Mouse (Mus musculus) forebrain, embryonic 14.5 days (tissue): ENCODE results near the gene Tm6sf1. TPM values are rescaled to one million over a fixed set of nuclear protein-coding genes. Genes with fewer than 3 reads are reported as not detected.

ENCODE experiments used
- ATAC-seq: fragments of 200-750 bp; cut with Nextera tagmentation; 2 replicates; pipeline ENCODE4 v1.8.0; 2017; ENCODE audit warnings: mild to moderate bottlenecking, moderate library complexity
- DNase-seq: peaks from one replicate; pipeline ENCODE4 v3.0.0-alpha.2; 2015; ENCODE audit warnings: low spot score
- H3K27ac ChIP-seq: fragments of 300-500 bp; sonication (generic); 2 replicates; pipeline ENCODE4 v1.5.1; 2014; ENCODE audit warnings: low read depth, mild to moderate bottlenecking, control low read depth, low read length, moderate library complexity
- H3K27me3 ChIP-seq: fragments of 300-500 bp; sonication (generic); replicated peaks from 2 replicates; pipeline ENCODE4 v1.6.1; 2014; ENCODE audit warnings: low read length, control low read depth, mixed read lengths; ENCODE audit not compliant: control insufficient read depth, insufficient read depth
- H3K36me3 ChIP-seq: fragments of 300-500 bp; sonication (generic); 2 replicates; pipeline ENCODE4 v1.6.1; 2014; ENCODE audit warnings: low read length, control low read depth; ENCODE audit not compliant: control insufficient read depth, insufficient read depth
- H3K4me1 ChIP-seq: fragments of 300-500 bp; sonication (generic); 2 replicates; pipeline ENCODE4 v1.6.1; 2014; ENCODE audit warnings: antibody characterized with exemption, low read length, control low read depth; ENCODE audit not compliant: control insufficient read depth, insufficient read depth
- H3K4me2 ChIP-seq: fragments of 300-500 bp; sonication (generic); 2 replicates; pipeline ENCODE4 v1.6.1; 2014; ENCODE audit warnings: mild to moderate bottlenecking, control low read depth, low read length
- H3K4me3 ChIP-seq: fragments of 300-500 bp; sonication (generic); 2 replicates; pipeline ENCODE4 v1.5.1; 2014; ENCODE audit warnings: low read depth, low read length, control low read depth
- H3K9ac ChIP-seq: fragments of 300-500 bp; sonication (generic); 2 replicates; pipeline ENCODE4 v1.6.1; 2014; ENCODE audit warnings: mild to moderate bottlenecking, low read length, control low read depth, moderate library complexity
- H3K9me3 ChIP-seq: fragments of 300-500 bp; sonication (generic); replicated peaks from 2 replicates; pipeline ENCODE4 v1.6.1; 2016; ENCODE audit warnings: low read length, control low read depth, mixed read lengths; ENCODE audit not compliant: control insufficient read depth
- WGBS: fragments of 180-500 bp; shearing (Covaris S2); extraction: QIAGEN DNeasy Blood & Tissue Kit; methylation state at CpG from one replicate; pipeline ENCODE4 v1.1.7; 2014; 5-methylcytosine and 5-hydroxymethylcytosine counted together
- polyA plus RNA-seq: library from polyadenylated mRNA; unstranded; fragments of >200 nt; fragmentation: Nextera tagmentation; extraction: Ambion mirVana; gene quantifications from 2 replicates; pipeline ENCODE4 v1.2.1, GENCODE M21; 2014

Gene Tm6sf1
- polyA plus RNA-seq, 1 experiment from 2014 or later, result 8.4 TPM

GRCm38 (mm10) chr7:81865937-81866336 is 7.1 kb downstream of the Tm6sf1 start:
- Histone ChIP-seq H3K4me3 (no peak overlapping the region), H3K4me1 (peaks cover 4% of the 10 kb centered on the region; the same call in 1 of the 2 replicates), H3K27me3 (no peaks in the 10 kb centered on the region), H3K9ac (no peak overlapping the region), H3K36me3 (no peaks in the 10 kb centered on the region), H3K9me3 (no peaks in the 10 kb centered on the region), H3K27ac (no peak overlapping the region), H3K4me2 (no peak overlapping the region)
- DNase-seq, result no peak
- 89% methylated on average over 6 of the region's 6 CpGs for WGBS
- ATAC-seq, result no peak

GRCm38 (mm10) chr7:81867231-81867930 is 8.6 kb downstream of the Tm6sf1 start:
- 92% methylated on average over 9 of the region's 9 CpGs for WGBS
- Histone ChIP-seq H3K9ac (no peak overlapping the region), H3K27ac (no peak overlapping the region), H3K4me1 (peaks cover 4% of the 10 kb centered on the region; the same call in 1 of the 2 replicates), H3K36me3 (no peaks in the 10 kb centered on the region), H3K4me2 (no peak overlapping the region), H3K27me3 (no peaks in the 10 kb centered on the region), H3K9me3 (no peaks in the 10 kb centered on the region), H3K4me3 (no peak overlapping the region)
- ATAC-seq (no peak), DNase-seq (no peak)

GRCm38 (mm10) chr7:81868158-81868557 is 9.4 kb downstream of the Tm6sf1 start:
- WGBS, result 11% methylated on average over 6 of the region's 6 CpGs
- H3K4me2 ChIP-seq, result no peak overlapping the region
- DNase-seq (peak; percentile 93), ATAC-seq (peak; percentile 91)
- no peak overlapping the region for H3K9ac ChIP-seq
- no peak overlapping the region for H3K4me3 ChIP-seq
- H3K36me3 ChIP-seq, result no peaks in the 10 kb centered on the region
- no peaks in the 10 kb centered on the region for H3K27me3 ChIP-seq
- H3K9me3 ChIP-seq, result no peaks in the 10 kb centered on the region
- H3K4me1 ChIP-seq, result peaks cover 4% of the 10 kb centered on the region; the same call in 1 of the 2 replicates
- no peak overlapping the region for H3K27ac ChIP-seq

GRCm38 (mm10) chr7:81872493-81873013 is 13.8 kb downstream of the Tm6sf1 start:
- H3K27me3 ChIP-seq, result no peaks in the 10 kb centered on the region
- H3K27ac ChIP-seq, result no peak overlapping the region
- no peaks in the 10 kb centered on the region for H3K9me3 ChIP-seq
- H3K36me3 ChIP-seq, result no peaks in the 10 kb centered on the region
- 87% methylated on average over 13 of the region's 13 CpGs for WGBS
- H3K4me1 ChIP-seq, result peaks cover 4% of the 10 kb centered on the region; the same call in 1 of the 2 replicates
- H3K9ac ChIP-seq, result no peak overlapping the region
- no peak overlapping the region for H3K4me3 ChIP-seq
- ATAC-seq, result no peak
- H3K4me2 ChIP-seq, result no peak overlapping the region
- DNase-seq, result no peak

GRCm38 (mm10) chr7:81873807-81874206 is 15.0 kb downstream of the Tm6sf1 start:
- 0 out of 2 replicates have a peak, but pooled peaks cover 2% of the 10 kb centered on the region for H3K36me3 ChIP-seq
- no peaks in the 10 kb centered on the region for H3K27me3 ChIP-seq
- H3K4me1 ChIP-seq, result peaks cover 4% of the 10 kb centered on the region; the same call in 1 of the 2 replicates
- no peak overlapping the region for H3K27ac ChIP-seq
- no peaks in the 10 kb centered on the region for H3K9me3 ChIP-seq
- H3K9ac ChIP-seq, result no peak overlapping the region
- 86% methylated on average over 1 of the region's 1 CpGs for WGBS
- H3K4me2 ChIP-seq, result no peak overlapping the region
- no peak overlapping the region for H3K4me3 ChIP-seq
- DNase-seq (no peak), ATAC-seq (no peak)

- H3K36me3 ChIP-seq, result 0 out of 2 replicates have a peak, but pooled peaks cover 2% of the 10 kb centered on the region
- no peaks in the 10 kb centered on the region for H3K27me3 ChIP-seq
- H3K9me3 ChIP-seq, result no peaks in the 10 kb centered on the region
- no peak overlapping the region for H3K9ac ChIP-seq
- WGBS, result 53% methylated on average over 6 of the region's 6 CpGs
- ATAC-seq, result no peak
- no peak overlapping the region for H3K27ac ChIP-seq
- peak; percentile 33 for DNase-seq
- H3K4me3 ChIP-seq, result no peak overlapping the region
- H3K4me1 ChIP-seq, result no peaks in the 10 kb centered on the region
- no peak overlapping the region for H3K4me2 ChIP-seq
Observed at GRCm38 (mm10) chr7:81874636-81875035, 15.8 kb downstream of the Tm6sf1 start.

- Histone ChIP-seq H3K4me2 (no peak overlapping the region), H3K4me3 (no peak overlapping the region), H3K9ac (no peak overlapping the region), H3K9me3 (no peaks in the 10 kb centered on the region), H3K27ac (no peak overlapping the region), H3K27me3 (no peaks in the 10 kb centered on the region), H3K4me1 (no peaks in the 10 kb centered on the region), H3K36me3 (0 out of 2 replicates have a peak, but pooled peaks cover 2% of the 10 kb centered on the region)
- WGBS, result 90% methylated on average over 9 of the region's 9 CpGs
- ATAC-seq (no peak), DNase-seq (no peak)
Observed at GRCm38 (mm10) chr7:81875372-81875771, 16.6 kb downstream of the Tm6sf1 start.

- Histone ChIP-seq H3K27me3 (no peaks in the 10 kb centered on the region), H3K36me3 (0 out of 2 replicates have a peak, but pooled peaks cover 2% of the 10 kb centered on the region), H3K9me3 (no peaks in the 10 kb centered on the region), H3K4me1 (no peaks in the 10 kb centered on the region), H3K4me2 (no peak overlapping the region), H3K27ac (no peak overlapping the region), H3K4me3 (no peak overlapping the region), H3K9ac (no peak overlapping the region)
- no peak for ATAC-seq
- DNase-seq, result no peak
- 89% methylated on average over 5 of the region's 5 CpGs for WGBS
Observed at GRCm38 (mm10) chr7:81880286-81880685, 21.5 kb downstream of the Tm6sf1 start.

GRCm38 (mm10) chr7:81880797-81881196 is 22.0 kb downstream of the Tm6sf1 start:
- no peak overlapping the region for H3K27ac ChIP-seq
- WGBS, result 90% methylated on average over 4 of the region's 4 CpGs
- H3K4me2 ChIP-seq, result no peak overlapping the region
- ATAC-seq (no peak), DNase-seq (no peak)
- no peaks in the 10 kb centered on the region for H3K4me1 ChIP-seq
- no peaks in the 10 kb centered on the region for H3K27me3 ChIP-seq
- H3K4me3 ChIP-seq, result no peak overlapping the region
- H3K36me3 ChIP-seq, result peaks cover 5% of the 10 kb centered on the region
- H3K9ac ChIP-seq, result no peak overlapping the region
- H3K9me3 ChIP-seq, result no peaks in the 10 kb centered on the region
